Mouse (Mus musculus) spleen, adult 2 months (tissue): ENCODE results near the gene Atoh8. TPM values are rescaled to one million over a fixed set of nuclear protein-coding genes. Genes with fewer than 3 reads are reported as not detected.
A peak's percentile ranks its signal among the peaks of the same experiment; 100 is the strongest.

Experiments
- DNase-seq, 2 experiments: peaks; one replicate each; pipeline versions ENCODE4 v3.0.0 to v3.0.0-alpha.2; 2012 to 2021; ENCODE audit warnings: low spot score in 2 of 2, low read depth in 1 of 2
- H3K27ac ChIP-seq: fragments of 200-500 bp; 2 replicates; pipeline ENCODE4 v1.5.1; 2012; ENCODE audit warnings: low read length, inconsistent platforms; ENCODE audit not compliant: insufficient read depth
- H3K27me3 ChIP-seq: fragments of 200-500 bp; 2 replicates; pipeline ENCODE4 v1.6.1; 2012; ENCODE audit warnings: mild to moderate bottlenecking, moderate library complexity, low read length, inconsistent platforms; ENCODE audit not compliant: control insufficient read depth, insufficient read depth
- H3K36me3 ChIP-seq: fragments of 200-500 bp; 2 replicates; pipeline ENCODE4 v1.6.1; 2012; ENCODE audit warnings: mild to moderate bottlenecking, low read length, inconsistent platforms; ENCODE audit not compliant: control insufficient read depth, insufficient read depth
- H3K4me1 ChIP-seq: fragments of 200-500 bp; 2 replicates; pipeline ENCODE4 v1.6.1; 2011; ENCODE audit warnings: inconsistent platforms; ENCODE audit not compliant: control insufficient read depth, insufficient read depth, insufficient read length
- H3K4me3 ChIP-seq: fragments of 200-500 bp; 2 replicates; pipeline ENCODE4 v1.5.1; 2011; ENCODE audit warnings: mild to moderate bottlenecking, inconsistent platforms; ENCODE audit not compliant: insufficient read depth, insufficient read length; ENCODE audit errors: extremely low read depth
- CTCF ChIP-seq: fragments of 200-500 bp; IDR thresholded peaks from 2 replicates; pipeline ENCODE4 v1.5.1; 2011; ENCODE audit warnings: mild to moderate bottlenecking, inconsistent platforms; ENCODE audit not compliant: insufficient read depth, insufficient read length, insufficient replicate concordance; ENCODE audit errors: extremely low read depth
- POLR2A ChIP-seq: fragments of 200-500 bp; IDR thresholded peaks from 2 replicates; pipeline ENCODE4 v1.6.1; 2011; ENCODE audit warnings: low read depth, low read length, inconsistent platforms
- WGBS: fragments of 180-500 bp; shearing (Covaris S2); methylation state at CpG from one replicate; pipeline ENCODE4 v1.1.7; 2018; 5-methylcytosine and 5-hydroxymethylcytosine counted together
- polyA plus RNA-seq: library from polyadenylated mRNA; depleted of rRNA; stranded (reverse); fragments of >200 nt; gene quantifications from 2 replicates; pipeline ENCODE4 v1.2.3, GENCODE M21; 2012

Atoh8 gene
- polyA plus RNA-seq, 1 experiment, result 9.3 TPM

DNA sequence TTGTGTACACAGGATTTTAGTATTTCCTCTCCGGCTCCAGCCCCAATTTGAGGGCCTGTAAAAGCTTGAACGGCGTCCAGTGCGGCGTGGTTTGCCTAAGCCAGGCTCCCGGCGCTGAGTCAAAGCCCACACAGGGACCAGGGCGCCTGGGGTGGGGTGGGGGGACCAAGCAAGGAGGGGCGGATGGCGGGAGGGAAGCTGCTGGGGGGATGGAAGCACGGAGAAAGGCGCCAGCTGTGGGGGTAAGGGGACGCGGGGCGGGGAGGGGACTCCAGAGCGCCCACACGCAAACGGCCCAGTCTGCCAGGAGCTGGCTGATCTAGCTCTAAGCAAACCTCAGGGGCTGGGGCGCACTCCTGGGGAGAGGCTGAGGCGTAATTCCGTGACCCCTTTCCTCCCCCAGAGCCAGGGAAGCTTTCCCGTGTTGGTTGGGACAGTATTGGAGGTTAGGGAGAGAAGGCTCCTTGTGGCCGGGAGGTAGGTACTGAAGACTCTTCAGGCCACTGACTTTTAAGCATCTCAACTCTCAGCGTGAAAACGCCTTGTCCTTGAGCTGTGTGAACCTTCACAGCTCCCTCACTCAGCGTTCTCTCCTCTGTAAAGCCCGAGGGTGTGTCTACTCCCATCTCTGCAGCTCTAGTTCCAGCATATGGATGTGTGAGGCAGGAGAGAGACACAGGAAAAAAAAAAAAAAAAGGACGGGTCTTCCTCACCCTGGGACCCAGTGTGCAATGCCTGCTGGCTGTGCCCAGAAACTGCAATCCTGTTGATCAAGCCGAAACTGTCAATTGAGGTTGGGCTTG lies 46.1 kb downstream of the Atoh8 start:
- peaks cover 3% of the 10 kb centered on the region; the same call in 1 of the 2 replicates for H3K27me3 ChIP-seq
- no peak overlapping the region for H3K4me3 ChIP-seq
- TF ChIP-seq CTCF, result no peak
- no peak for TF ChIP-seq POLR2A
- WGBS, result 15% methylated on average over 29 of the region's 29 CpGs
- no peak for DNase-seq
- no peaks in the 10 kb centered on the region for H3K36me3 ChIP-seq
- no peak overlapping the region for H3K27ac ChIP-seq
- H3K4me1 ChIP-seq, result no peaks in the 10 kb centered on the region

DNA sequence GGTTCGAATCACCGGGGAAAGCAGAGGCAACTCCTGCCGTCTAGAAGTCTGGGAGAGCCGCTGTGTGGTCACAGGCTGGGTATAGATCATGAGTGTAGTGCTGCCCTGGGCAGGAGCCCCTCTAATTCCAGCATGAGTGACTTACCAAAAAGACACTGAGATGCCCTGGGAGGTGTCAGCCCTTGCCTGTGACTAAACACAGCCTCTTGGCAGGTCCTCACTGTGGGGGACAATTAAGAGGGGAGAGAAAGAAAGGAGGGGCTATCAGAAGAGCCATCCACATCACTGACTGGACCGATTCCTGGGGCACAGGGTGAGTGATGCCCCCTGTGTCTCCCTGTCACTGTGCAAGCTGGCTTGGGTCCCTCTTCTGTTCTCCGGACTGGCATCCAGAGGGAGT lies 48.6 kb downstream of the Atoh8 start:
- Histone ChIP-seq H3K27me3 (peaks cover 3% of the 10 kb centered on the region; the same call in 1 of the 2 replicates), H3K36me3 (no peaks in the 10 kb centered on the region), H3K4me1 (no peaks in the 10 kb centered on the region), H3K4me3 (no peak overlapping the region), H3K27ac (no peak overlapping the region)
- no peak for TF ChIP-seq CTCF
- no peak for TF ChIP-seq POLR2A
- no peak for DNase-seq
- WGBS, result 84% methylated on average over 6 of the region's 6 CpGs

DNA sequence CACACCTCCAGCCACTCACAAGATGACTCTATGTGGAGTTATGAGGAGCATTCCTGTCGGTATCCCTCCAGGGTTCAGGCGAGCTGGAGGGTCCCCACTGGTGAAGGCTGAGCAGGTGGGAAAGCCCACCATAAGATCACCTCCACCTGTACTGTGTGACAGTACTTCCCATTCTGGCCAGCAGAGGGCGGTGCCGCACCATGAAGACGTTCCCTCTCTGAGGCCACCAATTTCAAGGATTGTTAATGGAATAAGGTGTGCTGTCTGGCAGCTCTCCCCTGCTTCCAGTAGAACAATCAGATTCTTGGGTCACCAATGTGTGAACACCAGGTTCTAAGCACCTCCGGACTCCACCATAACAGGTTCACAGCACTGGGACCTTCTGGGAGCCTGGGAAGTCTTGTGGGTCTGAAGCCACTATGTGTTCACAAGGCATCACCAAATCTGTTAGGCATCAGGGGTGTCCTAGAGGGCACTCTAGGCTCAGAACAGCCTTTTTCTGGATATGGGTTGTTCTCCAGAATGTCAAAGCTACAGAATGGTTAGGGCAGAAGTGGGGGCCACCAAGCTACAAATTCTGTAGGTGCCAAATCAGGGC lies 49.4 kb downstream of the Atoh8 start:
- peak; percentile 94 for TF ChIP-seq CTCF
- no peak for TF ChIP-seq POLR2A
- Histone ChIP-seq H3K27me3 (peaks cover 3% of the 10 kb centered on the region; the same call in 1 of the 2 replicates), H3K4me1 (no peaks in the 10 kb centered on the region), H3K4me3 (no peak overlapping the region), H3K36me3 (no peaks in the 10 kb centered on the region), H3K27ac (no peak overlapping the region)
- 7% methylated on average over 6 of the region's 6 CpGs for WGBS
- peak; percentile 30 to 62 for DNase-seq

DNA sequence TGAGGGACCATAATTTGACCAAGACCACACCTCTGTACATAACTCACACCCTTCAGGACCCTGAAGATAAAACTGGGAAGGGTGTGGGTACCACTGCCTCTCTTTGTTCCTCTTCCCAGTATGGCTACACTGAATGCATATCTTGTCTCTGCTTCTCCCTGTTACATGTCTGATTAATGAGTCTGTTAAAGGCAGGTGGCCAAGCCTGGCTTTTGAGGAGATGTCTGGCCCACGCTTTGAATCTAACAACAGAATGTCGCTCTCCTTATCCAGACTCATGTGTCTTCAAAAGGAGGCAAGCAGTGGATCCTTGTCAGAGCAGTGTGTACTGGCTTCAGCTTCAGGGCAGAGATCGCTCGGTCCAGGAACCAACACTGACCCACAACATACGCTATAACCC lies 50.8 kb downstream of the Atoh8 start:
- H3K4me3 ChIP-seq, result no peak overlapping the region
- H3K4me1 ChIP-seq, result no peaks in the 10 kb centered on the region
- WGBS, result 89% methylated on average over 5 of the region's 5 CpGs
- peaks cover 3% of the 10 kb centered on the region; the same call in 1 of the 2 replicates for H3K27me3 ChIP-seq
- H3K27ac ChIP-seq, result no peak overlapping the region
- TF ChIP-seq CTCF (no peak), POLR2A (no peak)
- H3K36me3 ChIP-seq, result no peaks in the 10 kb centered on the region
- DNase-seq, result no peak

DNA sequence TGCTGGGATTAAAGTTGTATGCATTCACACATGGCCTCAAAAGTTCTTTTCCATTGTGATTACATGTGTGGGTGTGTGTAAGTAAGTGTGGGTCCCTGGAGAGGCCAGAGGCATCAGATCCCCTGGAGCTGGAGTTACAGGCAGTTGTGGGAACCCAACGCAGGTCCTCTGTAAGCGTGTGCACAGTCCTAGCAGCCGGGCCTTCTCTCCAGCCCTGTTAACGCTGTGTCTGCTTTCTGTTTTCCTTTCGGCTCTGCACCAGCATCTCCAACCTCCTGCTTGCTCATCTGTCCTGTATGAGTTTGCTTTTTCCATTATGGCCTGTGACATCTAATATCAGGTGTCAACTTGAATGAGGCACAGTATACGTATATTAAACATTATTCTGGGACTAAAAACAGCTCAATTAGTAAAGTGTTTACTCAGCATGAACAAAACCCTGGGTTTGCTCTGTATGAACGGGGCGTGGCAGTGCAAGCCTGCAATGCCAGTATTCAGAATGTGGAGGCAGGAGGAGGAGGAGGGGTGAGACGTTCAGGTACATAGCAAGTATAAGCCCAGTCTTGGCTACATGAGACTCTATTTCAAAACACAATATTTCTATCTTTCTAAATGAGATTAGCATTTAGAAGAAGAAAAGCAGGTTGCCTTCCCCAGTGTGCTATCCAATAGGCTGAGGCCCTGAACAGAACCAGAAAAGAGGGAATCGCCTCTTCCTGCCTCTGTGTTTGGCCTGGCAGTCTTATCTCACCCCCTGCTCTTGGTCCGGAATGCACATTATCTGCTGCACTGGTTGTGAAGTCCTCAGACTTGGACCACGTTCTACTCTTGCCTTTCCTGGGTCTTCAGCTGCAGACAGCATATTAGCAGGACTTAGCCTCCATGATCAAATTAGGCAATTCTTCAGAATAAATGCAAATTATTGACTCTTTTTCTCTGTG lies 55.5 kb downstream of the Atoh8 start:
- WGBS, result 92% methylated on average over 12 of the region's 12 CpGs
- Histone ChIP-seq H3K27me3 (no peaks in the 10 kb centered on the region), H3K4me3 (no peak overlapping the region), H3K27ac (no peak overlapping the region), H3K36me3 (no peaks in the 10 kb centered on the region), H3K4me1 (no peaks in the 10 kb centered on the region)
- no peak for DNase-seq
- TF ChIP-seq CTCF, result no peak
- TF ChIP-seq POLR2A, result no peak

DNA sequence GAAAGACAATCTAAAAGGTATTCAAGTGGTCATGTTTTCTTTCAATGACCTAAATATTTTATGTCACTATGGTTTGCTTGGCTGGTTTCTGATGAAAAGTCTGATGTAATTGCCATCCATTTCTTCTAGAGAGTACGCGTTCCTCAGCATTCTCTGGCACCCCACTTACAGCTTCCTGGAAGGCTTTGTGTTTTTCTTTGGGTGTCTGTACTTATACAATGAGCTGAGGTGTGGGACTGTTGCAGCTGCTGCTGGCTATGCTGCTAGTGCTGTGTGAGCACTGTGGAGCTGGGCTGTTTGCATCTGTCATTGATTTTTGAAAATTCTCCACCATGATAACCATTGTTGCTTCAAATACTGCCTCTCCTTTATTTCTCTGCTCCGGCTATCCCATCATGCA lies 56.4 kb downstream of the Atoh8 start:
- H3K4me3 ChIP-seq, result no peak overlapping the region
- no peaks in the 10 kb centered on the region for H3K27me3 ChIP-seq
- H3K36me3 ChIP-seq, result no peaks in the 10 kb centered on the region
- no peak for TF ChIP-seq POLR2A
- no peak for TF ChIP-seq CTCF
- H3K27ac ChIP-seq, result no peak overlapping the region
- WGBS, result 92% methylated on average over 3 of the region's 3 CpGs
- no peak for DNase-seq
- H3K4me1 ChIP-seq, result no peaks in the 10 kb centered on the region
